Mouse (Mus musculus) cerebellum, adult 2 months (tissue): ENCODE results near the gene Ccne1.

Experiments
- CTCF ChIP-seq: fragments of 200-500 bp; IDR thresholded peaks from 2 replicates; pipeline ENCODE4 v1.5.1; 2011; ENCODE audit warnings: low read depth, mild to moderate bottlenecking, control low read depth, low read length, moderate library complexity, borderline replicate concordance; ENCODE audit not compliant: insufficient read depth
- POLR2A ChIP-seq: fragments of 200-500 bp; IDR thresholded peaks from 2 replicates; pipeline ENCODE4 v1.6.1; 2011; ENCODE audit warnings: low read length, control low read depth, borderline replicate concordance; ENCODE audit not compliant: insufficient read depth

- TF ChIP-seq CTCF = no peak
- TF ChIP-seq POLR2A = no peak
Measured at GRCm38 (mm10) chr7:38070663-38071062, 36.7 kb downstream of the Ccne1 start.
